Mouse (Mus musculus): ENCODE results near the gene Agbl3.

Gene Agbl3

GRCm38 (mm10) chr6:34780231-34780942 is at the start of gene Agbl3:
Agbl3 (plus strand) TSS chr6:34780432.
- peak; percentile 95 to 97 for DNase-seq

- DNase-seq, result peak in 1 of 2 experiments; percentile 62
Observed at GRCm38 (mm10) chr6:34731007-34731406, 49.2 kb upstream of the Agbl3 start.

GRCm38 (mm10) chr6:34731529-34731928 is 48.7 kb upstream of the Agbl3 start:
- DNase-seq, result no peak

- DNase-seq, result no peak
Observed at GRCm38 (mm10) chr6:34734940-34735695, 45.1 kb upstream of the Agbl3 start.

GRCm38 (mm10) chr6:34736934-34737333 is 43.3 kb upstream of the Agbl3 start:
- DNase-seq, result no peak

- DNase-seq, result no peak
Observed at GRCm38 (mm10) chr6:34743946-34744345, 36.3 kb upstream of the Agbl3 start.

- DNase-seq, result no peak
Observed at GRCm38 (mm10) chr6:34747846-34748245, 32.4 kb upstream of the Agbl3 start.

- DNase-seq, result no peak
Observed at GRCm38 (mm10) chr6:34748566-34748965, 31.7 kb upstream of the Agbl3 start.

GRCm38 (mm10) chr6:34749526-34749925 is 30.7 kb upstream of the Agbl3 start:
- no peak for DNase-seq

- no peak for DNase-seq
Observed at GRCm38 (mm10) chr6:34750487-34751120, 29.6 kb upstream of the Agbl3 start.

- no peak for DNase-seq
Observed at GRCm38 (mm10) chr6:34751625-34752024, 28.6 kb upstream of the Agbl3 start.

- peak in 1 of 2 experiments; percentile 66 for DNase-seq
Observed at GRCm38 (mm10) chr6:34754448-34754847, 25.8 kb upstream of the Agbl3 start.

GRCm38 (mm10) chr6:34758340-34758739 is 21.9 kb upstream of the Agbl3 start:
- no peak for DNase-seq

- DNase-seq, result peak in 1 of 2 experiments; percentile 45
Observed at GRCm38 (mm10) chr6:34760023-34760422, 20.2 kb upstream of the Agbl3 start.

- DNase-seq, result no peak
Observed at GRCm38 (mm10) chr6:34765721-34766120, 14.5 kb upstream of the Agbl3 start.

- no peak for DNase-seq
Observed at GRCm38 (mm10) chr6:34769984-34770383, 10.2 kb upstream of the Agbl3 start.

GRCm38 (mm10) chr6:34770491-34770890 is 9.7 kb upstream of the Agbl3 start:
- no peak for DNase-seq

GRCm38 (mm10) chr6:34776396-34776795 is 3.8 kb upstream of the Agbl3 start:
- DNase-seq, result no peak

GRCm38 (mm10) chr6:34777094-34777493 is 3.1 kb upstream of the Agbl3 start:
- DNase-seq, result no peak

GRCm38 (mm10) chr6:34777981-34778668 is 2.1 kb upstream of the Agbl3 start:
- no peak for DNase-seq

GRCm38 (mm10) chr6:34780943-34781289 is 684 bp downstream of the Agbl3 start:
- no peak for DNase-seq

GRCm38 (mm10) chr6:34782493-34782892 is 2.3 kb downstream of the Agbl3 start:
- DNase-seq, result no peak

- peak in 1 of 2 experiments; percentile 24 for DNase-seq
Observed at GRCm38 (mm10) chr6:34796881-34797280, 16.6 kb downstream of the Agbl3 start.
